Mouse (Mus musculus): ENCODE results near the gene Fam104a. TPM values are rescaled to one million over a fixed set of nuclear protein-coding genes. Genes with fewer than 3 reads are reported as not detected.
A peak's percentile ranks its signal among the peaks of the same experiment; 100 is the strongest.

Fam104a gene
- total and polyA plus RNA-seq, 2 experiments from 2014 or later: 30.1 to 46.3 TPM

- ATAC-seq (ENCODE audit: low FRiP score): no peak
- Histone ChIP-seq H3K4me2 (ENCODE audit: low read depth, low read length, poor library complexity, severe bottlenecking) (no peak overlapping the region), H3K27ac (ENCODE audit: low read depth, low read length) (no peak overlapping the region), H3K36me3 (ENCODE audit: insufficient read depth, low read length) (peaks cover 74% of the 10 kb centered on the region), H3K9me3 (ENCODE audit: low read length) (no peaks in the 10 kb centered on the region), H3K4me1 (ENCODE audit: insufficient read depth, low read length) (no peaks in the 10 kb centered on the region), H3K27me3 (ENCODE audit: insufficient read depth, low read length) (no peaks in the 10 kb centered on the region), H3K4me3 (ENCODE audit: low read depth, low read length) (no peak overlapping the region), H3K9ac (replicated peaks; ENCODE audit: low read length, poor library complexity, severe bottlenecking) (no peak overlapping the region)
- DNase-seq (ENCODE audit: low spot score): no peak
- WGBS: 87% methylated on average over 8 of the region's 8 CpGs
- TF ChIP-seq CTCF (IDR thresholded peaks at IDR 0.05): no peak
Observed at GRCm38 (mm10) chr11:113658319-113658718, 25.6 kb downstream of the Fam104a start.

- Histone ChIP-seq H3K9ac (replicated peaks; ENCODE audit: low read length, poor library complexity, severe bottlenecking) (no peak overlapping the region), H3K4me1 (ENCODE audit: insufficient read depth, low read length) (no peaks in the 10 kb centered on the region), H3K9me3 (ENCODE audit: low read length) (no peaks in the 10 kb centered on the region), H3K4me2 (ENCODE audit: low read depth, low read length, poor library complexity, severe bottlenecking) (no peak overlapping the region), H3K4me3 (ENCODE audit: low read depth, low read length) (no peak overlapping the region), H3K27ac (ENCODE audit: low read depth, low read length) (no peak overlapping the region), H3K36me3 (ENCODE audit: insufficient read depth, low read length) (peaks cover 82% of the 10 kb centered on the region), H3K27me3 (ENCODE audit: insufficient read depth, low read length) (no peaks in the 10 kb centered on the region)
- DNase-seq (ENCODE audit: low spot score) (no peak), ATAC-seq (ENCODE audit: low FRiP score) (no peak)
- no peak for TF ChIP-seq CTCF (IDR thresholded peaks at IDR 0.05)
- 83% methylated on average over 4 of the region's 4 CpGs for WGBS
Observed at GRCm38 (mm10) chr11:113657221-113657620, 26.7 kb downstream of the Fam104a start.

- no peak for TF ChIP-seq CTCF (IDR thresholded peaks at IDR 0.05)
- WGBS: 80% methylated on average over 8 of the region's 8 CpGs
- Histone ChIP-seq H3K4me3 (ENCODE audit: low read depth, low read length) (no peak overlapping the region), H3K4me1 (ENCODE audit: insufficient read depth, low read length) (no peaks in the 10 kb centered on the region), H3K27me3 (ENCODE audit: insufficient read depth, low read length) (no peaks in the 10 kb centered on the region), H3K27ac (ENCODE audit: low read depth, low read length) (no peak overlapping the region), H3K36me3 (ENCODE audit: insufficient read depth, low read length) (peaks cover 81% of the 10 kb centered on the region), H3K9ac (replicated peaks; ENCODE audit: low read length, poor library complexity, severe bottlenecking) (no peak overlapping the region), H3K9me3 (ENCODE audit: low read length) (no peaks in the 10 kb centered on the region), H3K4me2 (ENCODE audit: low read depth, low read length, poor library complexity, severe bottlenecking) (no peak overlapping the region)
- DNase-seq (ENCODE audit: low spot score) (peak; percentile 79), ATAC-seq (ENCODE audit: low FRiP score) (peak; percentile 20; the same call in 1 of the 2 replicates)
Observed at GRCm38 (mm10) chr11:113656511-113656932, 27.4 kb downstream of the Fam104a start.

- no peak overlapping the region for H3K27ac ChIP-seq (ENCODE audit: low read depth, low read length)
- TF ChIP-seq CTCF (IDR thresholded peaks at IDR 0.05): no peak
- no peaks in the 10 kb centered on the region for H3K9me3 ChIP-seq (ENCODE audit: low read length)
- no peak for ATAC-seq (ENCODE audit: low FRiP score)
- H3K4me1 ChIP-seq (ENCODE audit: insufficient read depth, low read length): peaks cover 3% of the 10 kb centered on the region; the same call in 1 of the 2 replicates
- WGBS: 83% methylated on average over 18 of the region's 18 CpGs
- H3K9ac ChIP-seq (replicated peaks; ENCODE audit: low read length, poor library complexity, severe bottlenecking): no peak overlapping the region
- H3K36me3 ChIP-seq (ENCODE audit: insufficient read depth, low read length): peaks cover 72% of the 10 kb centered on the region
- no peak overlapping the region for H3K4me2 ChIP-seq (ENCODE audit: low read depth, low read length, poor library complexity, severe bottlenecking)
- peak; percentile 70 for DNase-seq (ENCODE audit: low spot score)
- H3K27me3 ChIP-seq (ENCODE audit: insufficient read depth, low read length): no peaks in the 10 kb centered on the region
- no peak overlapping the region for H3K4me3 ChIP-seq (ENCODE audit: low read depth, low read length)
Observed at GRCm38 (mm10) chr11:113654561-113655270, 29.2 kb downstream of the Fam104a start.

GRCm38 (mm10) chr11:113654105-113654504, 29.9 kb downstream of the Fam104a start:
- Histone ChIP-seq H3K27me3 (ENCODE audit: insufficient read depth, low read length) (no peaks in the 10 kb centered on the region), H3K9me3 (ENCODE audit: low read length) (no peaks in the 10 kb centered on the region), H3K36me3 (ENCODE audit: insufficient read depth, low read length) (peaks cover 69% of the 10 kb centered on the region), H3K4me1 (ENCODE audit: insufficient read depth, low read length) (peaks cover 3% of the 10 kb centered on the region; the same call in 1 of the 2 replicates), H3K9ac (replicated peaks; ENCODE audit: low read length, poor library complexity, severe bottlenecking) (no peak overlapping the region), H3K4me3 (ENCODE audit: low read depth, low read length) (no peak overlapping the region), H3K27ac (ENCODE audit: low read depth, low read length) (no peak overlapping the region), H3K4me2 (ENCODE audit: low read depth, low read length, poor library complexity, severe bottlenecking) (no peak overlapping the region)
- TF ChIP-seq CTCF (IDR thresholded peaks at IDR 0.05): no peak
- WGBS: 93% methylated on average over 15 of the region's 15 CpGs
- DNase-seq (ENCODE audit: low spot score) (no peak), ATAC-seq (ENCODE audit: low FRiP score) (no peak)

GRCm38 (mm10) chr11:113652516-113652915, 31.4 kb downstream of the Fam104a start:
- no peaks in the 10 kb centered on the region for H3K9me3 ChIP-seq (ENCODE audit: low read length)
- H3K9ac ChIP-seq (replicated peaks; ENCODE audit: low read length, poor library complexity, severe bottlenecking): no peak overlapping the region
- DNase-seq (ENCODE audit: low spot score) (no peak), ATAC-seq (ENCODE audit: low FRiP score) (no peak)
- 87% methylated on average over 6 of the region's 6 CpGs for WGBS
- no peak overlapping the region for H3K27ac ChIP-seq (ENCODE audit: low read depth, low read length)
- no peak overlapping the region for H3K4me3 ChIP-seq (ENCODE audit: low read depth, low read length)
- H3K4me1 ChIP-seq (ENCODE audit: insufficient read depth, low read length): peaks cover 9% of the 10 kb centered on the region; the same call in 1 of the 2 replicates
- H3K4me2 ChIP-seq (ENCODE audit: low read depth, low read length, poor library complexity, severe bottlenecking): no peak overlapping the region
- peaks cover 57% of the 10 kb centered on the region for H3K36me3 ChIP-seq (ENCODE audit: insufficient read depth, low read length)
- TF ChIP-seq CTCF (IDR thresholded peaks at IDR 0.05): no peak
- H3K27me3 ChIP-seq (ENCODE audit: insufficient read depth, low read length): no peaks in the 10 kb centered on the region

Measured in midbrain, postnatal 0 days (tissue).